Mouse (Mus musculus) left cerebral cortex, postnatal 14 days (tissue): ENCODE data around the gene Rhoc. TPM values are rescaled to one million over a fixed set of nuclear protein-coding genes. Genes with fewer than 3 reads are reported as not detected.
A peak's percentile ranks its signal among the peaks of the same experiment; 100 is the strongest.
"Not testable (repeated sequence)": the region's sequence is repeated elsewhere in the genome, so short reads cannot be mapped to it uniquely, and the experiment has no call there.

ENCODE experiments used
- DNase-seq, 2 experiments: peaks; one replicate each; pipeline ENCODE4 v3.0.0; 2021 to 2022; ENCODE audit warnings: low spot score in 2 of 2, mixed read lengths in 1 of 2
- intact Hi-C: fragments of 180-260 bp; cut with DNase I; formaldehyde crosslinking; loops from one replicate; pipeline ENCODE4 v1.15.1; 2025
- total RNA-seq, 2 experiments: library from RNA; stranded (reverse); gene quantifications; 2 replicates each; pipeline ENCODE4 v1.2.3; 2021

Gene Rhoc
- total RNA-seq, 2 experiments from 2014 or later, result 35.2 to 36.6 TPM

DNA sequence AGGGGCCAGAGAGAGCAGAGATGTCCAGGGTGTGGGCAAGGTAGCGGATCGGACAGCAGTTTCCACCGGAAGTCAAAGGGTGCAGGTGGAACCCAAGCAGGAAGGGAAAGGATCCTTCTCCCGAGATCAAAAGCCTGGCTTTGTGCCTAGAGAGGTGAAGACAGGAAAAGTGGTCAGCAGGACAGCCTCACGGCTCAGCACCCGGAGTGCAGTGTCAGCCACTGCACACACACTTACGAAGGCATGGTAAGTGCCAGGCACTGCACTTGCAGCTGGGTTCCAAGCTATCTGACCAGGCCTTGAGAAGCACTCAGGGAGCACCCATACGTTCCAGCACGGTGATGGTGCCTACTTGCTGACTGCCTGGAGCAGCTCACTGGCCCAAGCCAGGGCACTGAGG lies 17.4 kb downstream of the Rhoc start:
- intact Hi-C loops, result no loop called here
- DNase-seq, result no peak

GRCm38 (mm10) chr3:104811752-104812151 lies 23.6 kb downstream of the Rhoc start:
- DNase-seq, result no peak
- intact Hi-C loops, result no loop called here

GRCm38 (mm10) chr3:104812254-104812653 lies 24.1 kb downstream of the Rhoc start:
- intact Hi-C loops, result no loop called here
- no peak for DNase-seq

DNA sequence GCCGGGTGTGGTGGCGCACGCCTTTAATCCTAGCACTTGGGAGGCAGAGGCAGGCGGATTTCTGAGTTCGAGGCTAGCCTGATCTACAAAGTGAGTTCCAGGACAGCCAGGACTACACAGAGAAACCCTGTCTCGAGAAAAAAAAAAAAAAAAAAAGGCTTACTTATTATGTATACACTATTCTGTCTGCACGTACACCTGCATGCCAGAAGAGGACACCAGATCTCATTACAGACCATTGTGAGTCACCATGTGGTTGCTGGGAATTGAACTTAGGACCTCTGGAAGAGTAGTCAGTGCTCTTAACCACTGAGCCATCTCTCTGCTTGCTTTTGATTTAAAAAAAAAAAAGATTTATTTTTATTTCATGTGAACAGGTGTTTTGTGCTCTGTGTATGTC lies 25.1 kb downstream of the Rhoc start:
- intact Hi-C loops, DNase-seq: not testable (repeated sequence)

- intact Hi-C loops, result no loop called here
- DNase-seq, result no peak
Observed at GRCm38 (mm10) chr3:104814746-104815145, 26.6 kb downstream of the Rhoc start.

DNA sequence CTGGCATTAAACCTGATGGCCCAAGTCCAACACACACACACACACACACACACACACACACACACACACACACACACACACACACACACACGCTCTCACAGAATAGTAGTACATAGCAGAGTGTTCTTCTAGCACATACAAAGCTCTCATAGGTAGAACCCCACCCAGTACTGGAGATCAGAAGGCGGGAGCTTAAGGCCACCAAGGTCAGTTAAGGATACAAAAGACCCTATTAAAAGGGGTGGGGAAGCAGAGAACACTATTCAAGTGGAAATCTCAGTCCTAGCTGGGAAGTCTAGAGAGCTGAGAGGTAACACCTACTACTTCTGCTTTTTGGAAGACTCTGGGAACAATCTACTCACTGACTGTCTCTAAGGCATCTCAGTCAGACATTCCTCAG lies 27.2 kb downstream of the Rhoc start:
- intact Hi-C loops, result no loop called here

GRCm38 (mm10) chr3:104816130-104816529 lies 28.0 kb downstream of the Rhoc start:
- DNase-seq, result no peak
- intact Hi-C loops, result no loop called here

More for the DNA sequence above, 27.2 kb downstream of the Rhoc start:
- DNase-seq, result no peak

- DNase-seq, result peak; percentile 52
- intact Hi-C loops, result no loop called here
Observed at GRCm38 (mm10) chr3:104817481-104817990, 29.4 kb downstream of the Rhoc start.

DNA sequence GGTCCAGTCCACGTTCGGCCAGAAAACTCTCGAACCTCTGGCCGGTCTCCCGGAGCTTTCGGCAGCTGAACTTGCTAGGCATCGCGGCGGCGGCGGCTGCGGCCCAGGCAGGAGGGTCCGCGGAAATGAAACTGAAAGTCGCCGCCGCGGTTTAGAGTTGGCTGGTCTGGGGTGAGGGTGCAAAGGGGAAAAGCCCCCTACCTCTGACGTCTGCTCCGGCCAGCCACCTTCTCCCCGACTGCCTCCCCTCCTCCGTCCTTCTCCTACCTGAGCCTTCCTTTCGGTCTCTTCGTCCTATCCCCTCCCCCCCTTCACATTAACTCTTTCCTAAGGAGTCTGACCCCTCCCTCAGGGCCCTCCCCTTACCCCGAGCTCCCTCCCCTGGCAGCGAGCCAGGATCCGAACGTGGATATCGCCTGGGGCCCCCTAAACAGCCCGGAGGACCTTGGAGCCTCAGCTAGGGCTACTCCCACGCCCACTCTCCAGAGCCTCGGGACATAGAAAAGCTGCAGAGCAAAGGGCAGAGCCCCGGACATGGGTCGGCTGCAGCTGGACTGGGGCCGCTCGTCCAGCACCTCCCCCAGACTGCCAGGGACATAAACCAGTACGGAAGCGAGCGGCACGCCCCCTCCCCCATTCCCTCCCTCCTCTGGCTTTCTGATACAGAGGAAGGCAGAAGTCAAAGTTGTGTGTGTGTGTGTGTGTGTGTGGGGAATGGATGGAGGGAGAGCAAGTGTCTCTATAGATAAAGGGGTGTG lies 30.0 kb downstream of the Rhoc start, which contains the start of gene Mov10:
Mov10 (minus strand) TSS at position 573 of the 758 bp plus-strand sequence.
- intact Hi-C loops, result no loop called here
- DNase-seq, result peak; percentile 47 to 64

DNA sequence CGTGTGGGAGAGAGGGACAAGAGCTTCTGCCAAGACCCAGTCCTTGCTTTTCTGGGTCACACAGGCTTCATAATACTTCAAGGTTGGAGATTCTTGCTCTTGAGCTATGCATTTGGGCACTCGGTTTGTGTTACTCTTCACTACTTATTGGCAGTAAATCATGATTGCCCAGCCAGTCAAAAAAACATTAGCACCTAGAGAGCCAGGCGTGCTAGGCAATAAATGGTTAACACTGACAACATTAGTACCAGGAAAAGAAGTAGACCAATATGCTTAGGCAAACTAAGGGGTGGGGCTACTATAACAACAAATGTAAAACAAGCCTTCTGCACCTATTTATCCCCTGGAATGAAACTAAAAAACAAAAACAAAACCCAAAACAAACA lies 30.6 kb downstream of the Rhoc start:
- intact Hi-C loops, result no loop called here

GRCm38 (mm10) chr3:104820426-104820825 lies 32.3 kb downstream of the Rhoc start:
- intact Hi-C loops, result no loop called here
- no peak for DNase-seq

More for the DNA sequence above, 30.6 kb downstream of the Rhoc start:
- no peak for DNase-seq

DNA sequence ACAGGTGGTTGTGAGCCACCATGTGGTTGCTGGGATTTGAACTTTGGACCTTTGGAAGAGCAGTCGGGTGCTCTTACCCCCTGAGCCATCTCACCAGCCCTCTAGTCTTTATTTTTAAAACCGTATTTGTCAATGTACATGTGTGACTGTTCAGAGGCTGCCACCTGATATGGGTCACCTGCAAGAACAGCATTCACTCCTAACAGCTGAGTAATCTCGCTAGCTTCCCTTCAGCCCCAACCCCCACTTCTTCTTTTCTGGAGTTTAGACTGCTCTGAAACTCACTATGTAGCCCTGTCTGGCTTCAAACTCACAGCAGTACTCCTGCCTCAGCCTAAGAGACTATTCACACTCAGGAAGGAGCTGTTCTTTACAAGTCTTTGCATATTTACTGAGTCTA lies 34.2 kb downstream of the Rhoc start:
- intact Hi-C loops, result no loop called here
- DNase-seq, result no peak

- intact Hi-C loops, result no loop called here
- no peak for DNase-seq
Observed at GRCm38 (mm10) chr3:104835797-104836196, 47.6 kb downstream of the Rhoc start.

DNA sequence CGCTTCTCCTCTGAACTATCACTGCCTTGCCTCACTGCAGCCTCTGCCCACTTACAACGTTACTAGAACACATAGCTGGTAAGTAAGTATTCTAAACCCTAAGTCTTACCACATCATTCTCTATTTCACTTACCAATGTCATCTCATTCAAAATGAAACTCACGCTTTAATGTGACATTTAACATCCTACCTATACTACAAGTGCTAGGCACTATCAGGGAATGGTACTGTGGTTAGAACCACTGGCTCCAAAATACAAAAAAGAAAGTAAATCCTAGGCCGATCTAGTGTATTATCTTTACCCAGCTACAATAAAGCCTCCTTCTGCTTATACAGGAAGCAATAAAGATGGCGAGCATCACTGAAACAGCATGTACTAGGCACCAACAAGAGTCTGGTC lies 52.9 kb downstream of the Rhoc start:
- DNase-seq, result no peak
- intact Hi-C loops, result no loop called here

Other genes with a start within 250 kb of the Rhoc start
- 10 to 100 TPM; 73.0 to 75.0 TPM for gene Slc16a1, start 149.7 kb upstream of the Rhoc start, total RNA-seq
- under 1 TPM; 0.59 to 0.76 TPM for gene Ppm1j, start 7.3 kb upstream of the Rhoc start, total RNA-seq
- gene Fam19a3, start 6.5 kb upstream of the Rhoc start, total RNA-seq, result not detected
- 10 to 100 TPM in 1 of 2 experiments, 1 to 10 TPM in 1; 8.9 to 12.1 TPM for gene Mov10, start 30.2 kb downstream of the Rhoc start, total RNA-seq
- gene St7l, start 75.6 kb downstream of the Rhoc start, total RNA-seq, result 10 to 100 TPM; 31.7 to 33.7 TPM
- 10 to 100 TPM; 35.8 to 43.4 TPM for gene Capza1, start 76.1 kb downstream of the Rhoc start, total RNA-seq
- 1 to 10 TPM; 2.5 to 3.4 TPM for gene Wnt2b, start 173.5 kb downstream of the Rhoc start, total RNA-seq